Mouse (Mus musculus): ENCODE results near the gene Chadl.

Gene Chadl

DNA sequence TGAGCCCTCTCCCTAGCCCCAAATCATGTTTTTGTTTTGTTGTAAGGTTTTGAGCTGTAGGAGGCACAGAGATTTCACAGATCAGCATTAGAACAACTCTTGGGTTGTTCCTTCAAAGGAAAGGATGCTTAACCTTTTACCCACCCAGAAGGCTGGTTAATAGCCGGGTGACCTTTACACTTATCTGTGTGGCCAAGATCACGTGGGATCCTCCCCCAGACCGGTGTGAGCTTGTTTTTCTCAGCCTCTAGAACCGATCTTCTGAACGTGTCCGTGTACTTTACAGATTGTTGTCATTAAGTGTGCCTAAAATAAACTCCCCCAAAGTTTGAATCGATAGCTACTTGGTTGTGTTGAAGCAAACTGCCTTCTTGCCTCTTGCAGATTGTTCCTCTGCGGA lies 3.5 kb upstream of the Chadl start:
- in situ Hi-C loops (cut with MboI) = no loop called here

DNA sequence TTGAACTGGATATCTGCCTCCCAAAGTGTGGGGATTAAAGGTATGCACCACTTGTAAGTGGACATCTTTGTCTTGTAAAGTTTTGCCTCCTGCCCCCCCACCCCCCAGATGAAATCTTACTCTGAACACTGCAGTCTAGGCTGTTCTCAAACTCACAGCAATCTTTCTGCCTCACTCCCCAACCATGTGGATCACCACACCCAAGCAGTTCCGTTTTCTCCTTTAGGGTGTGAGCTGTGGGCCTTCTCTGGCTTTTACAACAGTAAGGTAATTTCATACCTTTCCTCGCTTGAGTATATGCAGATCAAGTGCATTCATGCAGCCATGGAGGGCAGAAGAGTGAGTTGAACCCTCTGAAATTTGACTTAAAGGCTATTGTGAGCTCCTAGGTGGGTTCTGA lies 3.1 kb upstream of the Chadl start:
- in situ Hi-C loops (cut with MboI) = no loop called here

DNA sequence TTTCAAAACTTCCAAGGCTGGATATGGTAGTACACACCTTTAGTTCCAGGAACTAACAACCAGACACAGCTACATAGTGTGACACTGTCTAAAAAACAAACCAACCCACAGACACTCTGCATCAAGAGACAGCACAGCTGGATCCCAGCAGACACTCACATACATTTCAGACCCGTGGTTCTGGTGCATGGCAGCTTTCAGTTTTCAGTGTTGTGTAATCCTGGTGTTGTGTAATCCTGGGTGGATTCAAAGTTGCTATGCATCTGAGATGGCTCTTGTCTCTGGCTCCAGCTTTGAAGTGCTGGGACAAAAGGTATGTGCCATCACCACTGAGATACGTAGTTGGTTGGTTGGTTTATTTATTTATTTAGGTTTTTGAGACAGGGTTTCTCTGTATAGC lies 1.4 kb upstream of the Chadl start:
- in situ Hi-C loops (cut with MboI) = no loop called here

DNA sequence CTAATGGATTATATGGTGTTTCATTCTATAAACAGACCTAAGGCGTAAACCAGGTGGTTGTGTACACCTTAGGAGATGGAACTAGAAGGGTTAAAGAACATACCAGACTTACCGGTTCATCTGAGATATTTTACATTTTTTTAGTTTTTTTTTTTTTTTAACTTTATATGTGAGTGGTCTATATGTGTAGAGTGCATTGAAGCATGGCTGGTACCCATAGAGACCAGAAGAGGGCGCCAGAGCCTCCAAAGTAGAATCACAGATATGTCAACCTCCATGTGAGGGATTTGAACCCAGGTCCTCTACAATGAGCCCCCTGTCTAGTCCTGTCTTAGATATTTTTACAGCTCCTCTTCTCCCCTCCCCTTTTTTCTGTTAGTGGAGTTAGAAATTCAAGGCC lies 760 bp upstream of the Chadl start:
- in situ Hi-C loops (cut with MboI) = no loop called here

DNA sequence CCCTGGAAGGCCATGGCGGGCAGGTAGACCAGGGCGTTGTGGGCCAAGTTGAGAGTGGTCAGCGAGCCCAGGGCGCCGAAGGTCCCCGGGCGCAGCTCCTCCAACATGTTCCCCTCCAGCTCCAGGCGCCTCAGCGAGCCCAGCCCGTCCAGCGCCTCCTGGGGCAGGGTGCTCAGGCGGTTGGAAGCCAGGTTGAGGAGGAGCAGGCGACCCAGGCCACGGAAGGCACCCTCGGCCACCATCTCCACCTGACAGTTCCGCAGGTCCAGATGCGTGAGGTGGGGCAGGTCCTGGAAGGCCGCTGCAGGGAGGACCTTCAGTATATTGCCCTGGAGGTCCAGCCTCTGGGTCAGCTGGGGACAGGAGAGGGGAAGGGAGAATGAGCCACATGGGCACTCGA lies 2.2 kb downstream of the Chadl start:
- in situ Hi-C loops (cut with MboI) = no loop called here

DNA sequence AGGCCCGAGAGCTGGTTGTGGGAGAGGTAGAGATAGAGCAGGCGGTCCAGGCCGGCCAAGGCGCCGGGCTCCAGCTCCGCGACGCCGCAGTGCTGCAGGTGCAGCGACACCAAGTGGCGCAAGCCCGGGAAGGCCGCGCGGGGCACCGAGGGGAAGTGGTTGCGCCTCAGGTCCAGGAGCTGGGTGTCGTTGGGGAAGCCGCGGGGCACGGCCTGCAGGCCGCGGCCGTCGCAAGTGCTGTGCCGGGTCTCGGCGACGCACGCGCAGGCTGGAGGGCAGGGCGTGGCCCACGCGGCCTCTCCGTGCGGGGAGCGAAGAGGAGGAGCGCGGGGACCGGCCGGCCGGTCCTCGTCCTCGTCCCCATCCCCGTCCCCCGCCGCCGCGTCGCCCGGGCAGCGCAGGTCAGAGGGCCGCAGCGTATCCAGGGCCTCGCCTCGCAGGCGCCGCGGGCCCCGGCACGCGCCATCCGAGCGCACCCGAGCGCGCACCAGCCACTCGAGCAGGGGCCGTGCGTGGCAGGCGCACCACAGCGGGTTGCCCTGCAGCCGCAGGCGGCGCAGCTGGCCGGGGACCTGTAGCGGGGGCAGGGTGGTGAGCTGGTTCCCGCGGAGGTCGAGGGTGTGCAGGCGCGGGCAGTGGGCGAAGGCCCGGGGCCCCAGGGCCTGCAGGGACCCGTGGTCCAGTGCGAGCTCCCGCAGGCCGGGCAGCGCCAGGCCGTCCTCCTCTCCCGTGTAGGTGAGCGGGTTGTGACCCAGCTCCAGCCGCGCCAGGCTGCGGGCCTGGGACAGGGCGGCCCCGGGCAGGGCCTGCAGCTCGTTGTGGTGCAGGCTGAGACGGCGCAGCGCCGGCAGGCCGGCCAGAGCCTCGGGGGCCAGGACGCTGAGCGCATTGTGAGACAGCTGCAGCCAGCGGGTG lies 2.9 kb downstream of the Chadl start:
- in situ Hi-C loops (cut with MboI) = no loop called here

DNA sequence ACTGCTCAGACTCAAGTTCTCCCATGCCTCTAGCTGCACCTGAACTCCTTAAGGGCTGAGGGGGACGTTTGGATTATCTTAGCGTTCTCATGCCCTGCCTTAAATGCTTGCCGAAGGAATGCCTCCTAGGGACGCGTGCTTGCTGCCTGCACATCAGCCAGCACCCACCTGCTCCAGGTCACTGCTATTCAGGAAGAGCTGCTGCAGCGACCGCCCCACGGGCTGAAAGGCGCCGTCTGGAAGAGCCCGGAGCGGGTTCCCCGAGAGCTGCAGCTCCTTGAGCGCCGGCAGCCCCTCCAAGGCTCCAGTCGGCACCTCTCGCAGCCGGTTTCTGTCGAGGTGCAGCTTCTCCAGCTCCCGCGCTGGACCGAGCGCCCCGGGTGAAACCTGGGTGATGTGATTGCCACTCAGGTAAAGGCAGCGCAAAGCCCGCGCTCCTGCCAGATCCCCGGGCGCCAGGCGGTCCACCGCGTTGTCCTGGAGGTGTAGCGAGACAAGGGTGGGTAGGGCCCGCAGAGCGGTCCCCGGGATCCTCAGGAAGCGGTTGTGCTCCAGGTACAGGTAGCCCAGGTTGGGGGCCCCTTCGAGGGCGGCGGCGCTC lies 3.6 kb downstream of the Chadl start:
- in situ Hi-C loops (cut with MboI) = no loop called here

DNA sequence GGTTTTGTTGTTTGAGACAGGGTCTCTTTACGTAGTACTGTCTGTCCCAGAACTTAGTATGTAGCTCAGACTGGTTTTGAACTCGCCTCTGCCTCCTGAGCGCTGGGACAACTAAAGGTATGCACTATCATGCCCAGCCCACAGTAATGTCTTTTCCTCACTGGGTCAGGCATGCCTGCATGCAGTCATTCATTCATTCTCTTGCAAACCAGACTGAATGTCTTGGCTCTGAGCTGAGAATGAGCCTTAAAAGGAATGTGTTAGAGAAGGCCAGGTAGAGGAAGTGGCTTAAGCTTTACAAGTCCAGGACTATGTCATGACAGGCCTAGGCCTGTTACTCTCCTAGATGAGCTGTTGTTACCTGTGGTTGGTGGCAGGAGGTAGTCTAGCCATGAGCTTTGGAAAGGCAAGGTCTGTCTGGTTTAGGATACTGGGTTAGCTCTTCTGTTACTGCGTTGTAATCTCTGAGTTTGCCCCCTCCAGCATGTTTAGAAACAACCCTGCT lies 16.7 kb downstream of the Chadl start:
- in situ Hi-C loops (cut with MboI) = no loop called here

DNA sequence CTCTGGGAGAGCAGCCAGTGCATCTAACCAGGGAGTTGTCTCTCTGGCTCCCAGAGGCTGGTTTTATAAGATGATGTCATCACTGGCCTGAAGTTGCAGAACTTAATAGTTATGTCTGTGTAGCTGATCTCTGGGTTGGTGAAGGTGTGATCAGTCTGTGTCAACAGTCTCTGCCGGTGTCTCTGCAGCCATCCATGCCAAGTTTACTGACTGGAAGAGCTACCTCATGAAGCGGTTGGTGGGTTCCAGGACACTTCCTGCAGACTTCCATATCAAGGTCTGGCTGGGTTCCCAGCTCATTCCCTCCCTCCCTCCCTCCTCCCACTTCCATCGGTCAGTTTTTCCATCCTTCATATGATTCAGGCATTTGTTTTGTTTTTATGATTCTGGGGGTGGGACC lies 20.4 kb downstream of the Chadl start:
- in situ Hi-C loops (cut with MboI) = no loop called here

DNA sequence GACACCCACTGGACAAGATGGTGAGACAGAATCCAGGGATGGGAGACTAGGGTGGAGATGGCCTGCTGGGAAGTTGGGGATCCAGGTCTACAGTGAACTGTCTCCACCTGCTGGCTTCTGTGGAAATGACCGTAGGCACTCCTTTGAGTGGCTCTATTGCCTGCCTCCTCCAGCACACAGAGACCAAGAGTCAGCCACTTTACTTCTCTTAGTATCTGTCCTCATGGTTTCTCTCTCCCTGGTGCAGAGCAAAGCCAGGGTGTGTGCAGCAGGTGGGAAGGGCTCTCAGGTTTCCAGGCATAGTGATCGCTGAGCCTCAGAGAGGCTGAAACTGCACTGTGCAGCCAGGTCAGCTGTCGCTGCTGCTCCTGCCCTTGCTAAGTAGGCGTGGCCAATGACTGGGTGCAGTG lies 26.9 kb downstream of the Chadl start:
- in situ Hi-C loops (cut with MboI) = no loop called here

DNA sequence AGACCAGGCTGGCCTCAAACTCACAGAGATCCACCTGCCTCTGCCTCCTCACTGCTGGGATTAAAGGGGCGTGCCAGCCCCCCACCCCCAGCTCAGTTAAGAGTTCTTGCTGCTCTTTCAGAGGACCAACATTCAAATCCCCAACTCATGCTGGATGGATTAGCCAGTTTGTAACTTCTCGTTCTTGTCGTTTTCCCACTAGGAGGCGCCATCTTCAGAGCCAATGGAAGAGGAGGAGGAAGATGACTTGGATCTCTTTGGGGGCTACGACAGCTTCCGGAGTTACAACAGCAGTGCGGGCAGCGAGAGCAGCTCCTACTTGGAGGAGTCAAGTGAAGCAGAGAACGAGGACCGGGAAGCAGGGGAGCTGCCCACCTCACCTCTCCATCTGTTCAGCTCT lies 30.1 kb downstream of the Chadl start:
- in situ Hi-C loops (cut with MboI) = no loop called here

DNA sequence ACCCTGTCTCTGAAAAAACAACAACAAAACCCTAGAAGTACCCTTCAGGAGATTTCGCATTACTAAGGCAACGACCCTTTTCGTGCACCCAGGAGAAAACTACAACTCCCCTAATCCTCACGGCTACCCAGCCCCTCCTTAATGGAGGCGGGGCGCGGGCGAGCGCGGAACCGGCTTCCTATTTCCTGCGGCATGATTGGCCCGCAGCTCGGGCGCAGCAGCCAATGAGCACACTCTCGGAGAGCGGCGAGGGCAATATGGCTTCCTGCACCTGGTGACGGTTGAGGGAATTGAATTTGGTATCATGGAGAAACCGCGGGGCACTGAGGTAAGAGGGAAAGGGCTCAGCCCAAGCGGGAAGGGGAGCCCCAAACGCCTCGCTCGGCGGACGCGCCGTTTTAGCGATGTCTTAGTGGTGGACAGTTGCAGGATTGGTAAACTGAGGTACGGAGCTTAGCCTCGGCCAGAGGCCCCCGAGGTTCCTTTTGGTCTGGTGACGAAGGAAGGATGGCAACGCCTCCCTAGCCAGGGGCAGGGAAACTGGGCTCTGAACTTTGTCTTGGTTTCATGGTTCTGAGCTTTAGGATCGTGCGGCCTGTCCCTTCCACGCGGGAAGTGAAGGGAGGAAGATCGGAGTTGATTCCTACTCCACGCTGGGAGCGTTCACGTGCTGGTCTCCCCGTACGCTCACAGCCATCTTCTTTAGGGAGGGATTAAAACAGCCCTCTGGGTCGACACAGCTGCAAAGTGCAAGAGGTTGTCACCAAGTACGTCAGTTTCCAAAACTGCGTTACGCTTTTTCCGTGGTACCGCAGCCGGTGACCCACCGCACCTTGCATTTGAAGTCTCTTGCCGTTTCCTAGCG lies 33.2 kb downstream of the Chadl start, which contains the start of gene L3mbtl2:
L3mbtl2 (plus strand) TSS at position 193 of the 865 bp plus-strand sequence.
- in situ Hi-C loops (cut with MboI) = no loop called here

DNA sequence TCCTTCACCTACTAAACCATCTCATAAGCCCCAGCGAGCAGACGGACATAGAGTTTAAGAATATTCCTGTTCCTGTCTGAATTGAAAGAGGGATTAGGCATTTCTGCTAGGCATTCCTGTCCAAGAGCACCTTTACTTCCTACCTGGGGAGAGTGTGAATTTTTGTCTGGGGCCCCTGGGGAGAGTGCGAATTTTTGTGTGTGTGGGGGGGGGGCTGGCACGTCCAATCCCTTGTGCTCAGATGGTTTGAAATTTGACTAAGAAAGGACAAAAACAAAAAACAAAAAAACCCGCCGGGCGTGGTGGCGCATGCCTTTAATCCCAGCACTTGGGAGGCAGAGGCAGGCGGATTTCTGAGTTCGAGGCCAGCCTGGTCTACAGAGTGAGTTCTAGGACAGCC lies 33.8 kb downstream of the Chadl start:
- in situ Hi-C loops (cut with MboI) = no loop called here

DNA sequence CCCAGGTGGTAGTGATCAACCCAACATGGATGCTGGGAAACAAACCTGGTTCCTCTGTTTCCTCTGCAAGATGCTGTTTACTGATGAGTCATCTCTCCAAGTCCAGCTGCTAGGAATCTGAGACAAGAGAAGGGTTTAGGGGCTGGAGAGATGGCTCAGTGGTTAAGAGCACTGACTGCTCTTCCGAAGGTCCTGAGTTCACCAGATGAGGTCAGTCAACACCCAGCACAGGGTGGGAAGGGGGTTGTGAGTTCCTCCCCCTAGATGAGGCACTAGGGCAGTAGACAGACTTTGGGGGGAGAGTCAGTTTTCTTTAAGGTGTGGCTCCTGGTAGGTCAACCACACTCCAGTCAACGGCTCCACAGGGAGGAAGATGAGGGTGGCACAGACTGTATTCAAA lies 35.4 kb downstream of the Chadl start:
- in situ Hi-C loops (cut with MboI) = no loop called here

DNA sequence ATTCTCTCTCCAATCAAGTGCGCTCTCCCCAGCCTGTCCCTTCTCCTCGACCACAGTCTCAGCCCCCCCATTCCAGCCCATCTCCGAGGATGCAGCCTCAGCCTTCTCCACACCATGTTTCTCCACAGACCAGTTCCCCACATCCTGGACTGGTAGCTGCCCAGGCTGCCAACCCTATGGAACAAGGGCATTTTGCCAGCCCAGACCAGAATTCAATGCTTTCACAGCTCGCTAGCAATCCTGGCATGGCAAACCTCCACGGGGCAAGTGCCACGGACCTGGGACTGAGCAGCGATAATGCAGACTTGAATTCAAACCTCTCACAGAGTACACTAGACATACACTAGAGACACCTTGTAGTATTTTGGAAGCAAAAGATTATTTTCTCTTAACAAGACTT lies 46.5 kb downstream of the Chadl start:
- in situ Hi-C loops (cut with MboI) = no loop called here

DNA sequence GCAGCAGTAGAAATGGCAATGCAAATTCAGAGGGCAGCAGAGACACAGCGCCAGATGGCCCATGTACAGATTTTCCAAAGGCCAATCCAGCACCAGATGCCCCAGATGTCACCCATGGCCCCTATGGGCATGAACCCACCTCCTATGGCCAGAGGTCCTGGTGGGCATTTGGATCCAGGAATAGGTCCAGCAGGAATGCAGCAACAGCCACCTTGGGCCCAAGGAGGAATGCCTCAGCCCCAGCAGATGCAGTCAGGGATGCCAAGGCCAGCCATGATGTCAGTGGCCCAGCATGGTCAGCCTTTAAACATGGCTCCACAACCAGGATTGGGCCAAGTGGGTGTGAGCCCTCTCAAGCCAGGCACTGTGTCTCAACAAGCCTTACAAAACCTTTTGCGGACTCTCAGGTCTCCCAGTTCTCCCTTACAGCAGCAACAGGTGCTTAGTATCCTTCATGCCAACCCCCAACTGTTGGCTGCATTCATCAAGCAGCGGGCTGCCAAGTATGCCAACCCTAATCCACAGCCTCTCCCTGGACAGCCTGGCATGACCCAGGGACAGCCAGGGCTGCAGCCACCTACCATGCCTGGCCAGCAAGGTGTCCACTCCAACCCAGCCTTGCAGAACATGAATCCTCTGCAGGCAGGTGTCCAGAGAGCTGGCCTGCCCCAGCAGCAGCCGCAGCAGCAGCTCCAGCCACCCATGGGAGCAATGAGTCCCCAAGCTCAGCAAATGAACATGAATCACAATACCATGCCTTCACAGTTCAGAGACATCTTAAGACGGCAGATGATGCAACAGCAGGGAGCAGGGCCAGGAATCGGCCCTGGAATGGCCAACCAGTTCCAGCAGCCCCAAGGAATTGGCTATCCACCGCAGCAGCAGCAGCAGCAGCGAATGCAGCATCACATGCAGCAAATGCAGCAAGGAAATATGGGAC lies 47.3 kb downstream of the Chadl start:
- in situ Hi-C loops (cut with MboI) = no loop called here

All from mature B cell (primary cell).